Mouse (Mus musculus): ENCODE measurements around the gene Bcl11b. TPM values are rescaled to one million over a fixed set of nuclear protein-coding genes. Genes with fewer than 3 reads are reported as not detected.

The Bcl11b gene
- polyA plus RNA-seq, 1 experiment from 2014 or later = 9.0 TPM

GRCm38 (mm10) chr12:108012003-108012402 lies 8.6 kb upstream of the Bcl11b start:
- H3K9ac ChIP-seq (ENCODE audit: low read length) = no peak overlapping the region
- no peak overlapping the region for H3K4me2 ChIP-seq (ENCODE audit: low read depth, low read length)
- H3K27ac ChIP-seq (ENCODE audit: low read length) = no peak overlapping the region
- H3K9me3 ChIP-seq (replicated peaks; ENCODE audit: control insufficient read depth, low read length) = no peaks in the 10 kb centered on the region
- 73% methylated on average over 12 of the region's 12 CpGs for WGBS
- no peaks in the 10 kb centered on the region for H3K4me1 ChIP-seq (ENCODE audit: control insufficient read depth, insufficient read depth, low read length)
- H3K36me3 ChIP-seq (ENCODE audit: control insufficient read depth, insufficient read depth) = no peaks in the 10 kb centered on the region
- peaks cover 9% of the 10 kb centered on the region for H3K27me3 ChIP-seq (ENCODE audit: control insufficient read depth, insufficient read depth, low read length)
- no peak for ATAC-seq (replicated peaks; ENCODE audit: extremely low read depth, insufficient read depth, low FRiP score)
- no peak overlapping the region for H3K4me3 ChIP-seq (ENCODE audit: low read length)

- Histone ChIP-seq H3K9me3 (replicated peaks; ENCODE audit: control insufficient read depth, low read length) (no peaks in the 10 kb centered on the region), H3K4me3 (ENCODE audit: low read length) (no peak overlapping the region), H3K36me3 (ENCODE audit: control insufficient read depth, insufficient read depth) (no peaks in the 10 kb centered on the region), H3K4me1 (ENCODE audit: control insufficient read depth, insufficient read depth, low read length) (peaks cover 4% of the 10 kb centered on the region), H3K27ac (ENCODE audit: low read length) (no peak overlapping the region), H3K9ac (ENCODE audit: low read length) (no peak overlapping the region), H3K27me3 (ENCODE audit: control insufficient read depth, insufficient read depth, low read length) (peaks cover 23% of the 10 kb centered on the region), H3K4me2 (ENCODE audit: low read depth, low read length) (no peak overlapping the region)
- no peak for ATAC-seq (replicated peaks; ENCODE audit: extremely low read depth, insufficient read depth, low FRiP score)
- WGBS = 87% methylated on average over 11 of the region's 11 CpGs
Measured at GRCm38 (mm10) chr12:108010346-108010745, 6.9 kb upstream of the Bcl11b start.

- ATAC-seq (replicated peaks; ENCODE audit: extremely low read depth, insufficient read depth, low FRiP score) = no peak
- no peak overlapping the region for H3K9ac ChIP-seq (ENCODE audit: low read length)
- H3K27me3 ChIP-seq (ENCODE audit: control insufficient read depth, insufficient read depth, low read length) = peaks cover 30% of the 10 kb centered on the region
- no peak overlapping the region for H3K4me2 ChIP-seq (ENCODE audit: low read depth, low read length)
- no peaks in the 10 kb centered on the region for H3K36me3 ChIP-seq (ENCODE audit: control insufficient read depth, insufficient read depth)
- no peak overlapping the region for H3K4me3 ChIP-seq (ENCODE audit: low read length)
- no peak overlapping the region for H3K27ac ChIP-seq (ENCODE audit: low read length)
- no peaks in the 10 kb centered on the region for H3K9me3 ChIP-seq (replicated peaks; ENCODE audit: control insufficient read depth, low read length)
- WGBS = 36% methylated on average over 4 of the region's 4 CpGs
- H3K4me1 ChIP-seq (ENCODE audit: control insufficient read depth, insufficient read depth, low read length) = peaks cover 13% of the 10 kb centered on the region
Measured at GRCm38 (mm10) chr12:108009156-108009555, 5.8 kb upstream of the Bcl11b start.

- Histone ChIP-seq H3K9ac (ENCODE audit: low read length) (peak overlapping the region; percentile 66), H3K4me3 (ENCODE audit: low read length) (peak overlapping the region; percentile 76), H3K27me3 (ENCODE audit: control insufficient read depth, insufficient read depth, low read length) (peaks cover 35% of the 10 kb centered on the region), H3K4me2 (ENCODE audit: low read depth, low read length) (peak overlapping the region; percentile 98), H3K9me3 (replicated peaks; ENCODE audit: control insufficient read depth, low read length) (no peaks in the 10 kb centered on the region), H3K27ac (ENCODE audit: low read length) (no peak overlapping the region), H3K36me3 (ENCODE audit: control insufficient read depth, insufficient read depth) (no peaks in the 10 kb centered on the region), H3K4me1 (ENCODE audit: control insufficient read depth, insufficient read depth, low read length) (peaks cover 13% of the 10 kb centered on the region)
- WGBS = 1% methylated on average over 47 of the region's 56 CpGs
- peak; percentile 67 for ATAC-seq (replicated peaks; ENCODE audit: extremely low read depth, insufficient read depth, low FRiP score)
Measured at GRCm38 (mm10) chr12:108005816-108006626, 2.6 kb upstream of the Bcl11b start.

- Histone ChIP-seq H3K4me2 (ENCODE audit: low read depth, low read length) (peak overlapping the region; percentile 98), H3K27ac (ENCODE audit: low read length) (no peak overlapping the region), H3K4me1 (ENCODE audit: control insufficient read depth, insufficient read depth, low read length) (peaks cover 13% of the 10 kb centered on the region), H3K27me3 (ENCODE audit: control insufficient read depth, insufficient read depth, low read length) (peaks cover 40% of the 10 kb centered on the region), H3K4me3 (ENCODE audit: low read length) (peak overlapping the region; percentile 76), H3K9me3 (replicated peaks; ENCODE audit: control insufficient read depth, low read length) (no peaks in the 10 kb centered on the region), H3K36me3 (ENCODE audit: control insufficient read depth, insufficient read depth) (no peaks in the 10 kb centered on the region), H3K9ac (ENCODE audit: low read length) (peak overlapping the region; percentile 57)
- no peak for ATAC-seq (replicated peaks; ENCODE audit: extremely low read depth, insufficient read depth, low FRiP score)
- 11% methylated on average over 14 of the region's 14 CpGs for WGBS
Measured at GRCm38 (mm10) chr12:108005488-108005800, 2.0 kb upstream of the Bcl11b start.

GRCm38 (mm10) chr12:108004701-108005487 lies 1.5 kb upstream of the Bcl11b start:
- H3K4me3 ChIP-seq (ENCODE audit: low read length) = peak overlapping the region; percentile 76
- peak overlapping the region; percentile 57 for H3K9ac ChIP-seq (ENCODE audit: low read length)
- peak overlapping the region; percentile 98 for H3K4me2 ChIP-seq (ENCODE audit: low read depth, low read length)
- no peak overlapping the region for H3K27ac ChIP-seq (ENCODE audit: low read length)
- ATAC-seq (replicated peaks; ENCODE audit: extremely low read depth, insufficient read depth, low FRiP score) = no peak
- no peaks in the 10 kb centered on the region for H3K9me3 ChIP-seq (replicated peaks; ENCODE audit: control insufficient read depth, low read length)
- peaks cover 46% of the 10 kb centered on the region for H3K27me3 ChIP-seq (ENCODE audit: control insufficient read depth, insufficient read depth, low read length)
- peaks cover 13% of the 10 kb centered on the region for H3K4me1 ChIP-seq (ENCODE audit: control insufficient read depth, insufficient read depth, low read length)
- H3K36me3 ChIP-seq (ENCODE audit: control insufficient read depth, insufficient read depth) = no peaks in the 10 kb centered on the region
- WGBS = 2% methylated on average over 43 of the region's 43 CpGs

- ATAC-seq (replicated peaks; ENCODE audit: extremely low read depth, insufficient read depth, low FRiP score) = peak; percentile 74
- Histone ChIP-seq H3K27ac (ENCODE audit: low read length) (peak overlapping the region; percentile 82), H3K4me3 (ENCODE audit: low read length) (peak overlapping the region; percentile 76), H3K4me1 (ENCODE audit: control insufficient read depth, insufficient read depth, low read length) (peaks cover 13% of the 10 kb centered on the region), H3K9ac (ENCODE audit: low read length) (peak overlapping the region; percentile 86), H3K27me3 (ENCODE audit: control insufficient read depth, insufficient read depth, low read length) (peaks cover 50% of the 10 kb centered on the region), H3K4me2 (ENCODE audit: low read depth, low read length) (peak overlapping the region; percentile 98), H3K36me3 (ENCODE audit: control insufficient read depth, insufficient read depth) (no peaks in the 10 kb centered on the region), H3K9me3 (replicated peaks; ENCODE audit: control insufficient read depth, low read length) (no peaks in the 10 kb centered on the region)
- WGBS = under 1% methylated on average over 35 of the region's 35 CpGs
Measured at GRCm38 (mm10) chr12:108003928-108004327, 526 bp upstream of the Bcl11b start.

- Histone ChIP-seq H3K4me2 (ENCODE audit: low read depth, low read length) (peak overlapping the region; percentile 98), H3K9me3 (replicated peaks; ENCODE audit: control insufficient read depth, low read length) (no peaks in the 10 kb centered on the region), H3K27ac (ENCODE audit: low read length) (peak overlapping the region; percentile 82; the same call in 1 of the 2 replicates), H3K36me3 (ENCODE audit: control insufficient read depth, insufficient read depth) (no peaks in the 10 kb centered on the region), H3K9ac (ENCODE audit: low read length) (peak overlapping the region; percentile 86), H3K4me3 (ENCODE audit: low read length) (peak overlapping the region; percentile 76), H3K4me1 (ENCODE audit: control insufficient read depth, insufficient read depth, low read length) (peaks cover 13% of the 10 kb centered on the region), H3K27me3 (ENCODE audit: control insufficient read depth, insufficient read depth, low read length) (peaks cover 56% of the 10 kb centered on the region)
- no peak for ATAC-seq (replicated peaks; ENCODE audit: extremely low read depth, insufficient read depth, low FRiP score)
- WGBS = under 1% methylated on average over 72 of the region's 78 CpGs
Measured at GRCm38 (mm10) chr12:108002436-108003189, 789 bp downstream of the Bcl11b start.
